Mouse (Mus musculus) forebrain, embryonic 11.5 days (tissue): ENCODE results near the gene Cdk10. TPM values are rescaled to one million over a fixed set of nuclear protein-coding genes. Genes with fewer than 3 reads are reported as not detected.
"Not testable (repeated sequence)": the region's sequence is repeated elsewhere in the genome, so short reads cannot be mapped to it uniquely, and the experiment has no call there.

ENCODE experiments used
- ATAC-seq: fragments of 200-750 bp; cut with Nextera tagmentation; replicated peaks from 2 replicates; pipeline ENCODE4 v1.8.0; 2017; ENCODE audit warnings: moderate TSS enrichment; ENCODE audit not compliant: low FRiP score
- DNase-seq: peaks from one replicate; pipeline ENCODE4 v3.0.0-alpha.2; 2017; ENCODE audit warnings: low spot score
- H3K27ac ChIP-seq: fragments of 300-500 bp; sonication (generic); 2 replicates; pipeline ENCODE4 v1.5.1; 2014; ENCODE audit warnings: low read depth, low read length
- H3K27me3 ChIP-seq: fragments of 300-500 bp; sonication (generic); 2 replicates; pipeline ENCODE4 v1.6.1; 2014; ENCODE audit warnings: mild to moderate bottlenecking, low read length, mixed read lengths; ENCODE audit not compliant: control insufficient read depth, insufficient read depth
- H3K36me3 ChIP-seq: fragments of 300-500 bp; sonication (generic); 2 replicates; pipeline ENCODE4 v1.6.1; 2014; ENCODE audit warnings: mild to moderate bottlenecking, low read length, moderate library complexity, mixed read lengths; ENCODE audit not compliant: control insufficient read depth, insufficient read depth
- H3K4me1 ChIP-seq: fragments of 300-500 bp; sonication (generic); replicated peaks from 2 replicates; pipeline ENCODE4 v1.6.1; 2014; ENCODE audit warnings: low read length, mixed read lengths; ENCODE audit not compliant: control insufficient read depth, insufficient read depth
- H3K4me2 ChIP-seq: fragments of 300-500 bp; sonication (generic); 2 replicates; pipeline ENCODE4 v1.6.1; 2014; ENCODE audit warnings: low read depth, mild to moderate bottlenecking, low read length, moderate library complexity, mixed read lengths; ENCODE audit not compliant: severe bottlenecking
- H3K4me3 ChIP-seq: fragments of 300-500 bp; sonication (generic); 2 replicates; pipeline ENCODE4 v1.5.1; 2014; ENCODE audit warnings: low read depth, low read length
- H3K9ac ChIP-seq: fragments of 300-500 bp; sonication (generic); 2 replicates; pipeline ENCODE4 v1.6.1; 2014; ENCODE audit warnings: low read length
- H3K9me3 ChIP-seq: fragments of 300-500 bp; sonication (generic); 2 replicates; pipeline ENCODE4 v1.6.1; 2016; ENCODE audit warnings: low read length, mixed read lengths; ENCODE audit not compliant: control insufficient read depth
- WGBS: fragments of 180-500 bp; shearing (Covaris S2); extraction: QIAGEN DNeasy Blood & Tissue Kit; methylation state at CpG from one replicate; pipeline ENCODE4 v1.1.7; 2014; 5-methylcytosine and 5-hydroxymethylcytosine counted together
- polyA plus RNA-seq: library from polyadenylated mRNA; unstranded; fragments of >200 nt; fragmentation: Nextera tagmentation; extraction: Ambion mirVana; gene quantifications from 2 replicates; pipeline ENCODE4 v1.2.1, GENCODE M21; 2014

The Cdk10 gene
- polyA plus RNA-seq, 1 experiment from 2014 or later: 36.0 TPM

GRCm38 (mm10) chr8:123197016-123197415, 27.6 kb upstream of the Cdk10 start:
- not testable (repeated sequence) for H3K4me1 ChIP-seq, H3K36me3 ChIP-seq, H3K9me3 ChIP-seq, H3K4me3 ChIP-seq, H3K4me2 ChIP-seq, ATAC-seq, H3K27ac ChIP-seq, DNase-seq, H3K9ac ChIP-seq, H3K27me3 ChIP-seq
- WGBS: 80% methylated on average over 5 of the region's 5 CpGs

- Histone ChIP-seq H3K4me1 (no peaks in the 10 kb centered on the region), H3K27ac (no peak overlapping the region), H3K36me3 (no peaks in the 10 kb centered on the region), H3K4me3 (no peak overlapping the region), H3K9me3 (no peaks in the 10 kb centered on the region), H3K4me2 (no peak overlapping the region), H3K9ac (no peak overlapping the region), H3K27me3 (no peaks in the 10 kb centered on the region)
- ATAC-seq: no peak
- 77% methylated on average over 14 of the region's 14 CpGs for WGBS
- DNase-seq: no peak
These were observed 24.8 kb upstream of the Cdk10 start for GRCm38 (mm10) chr8:123199864-123200263.

DNA sequence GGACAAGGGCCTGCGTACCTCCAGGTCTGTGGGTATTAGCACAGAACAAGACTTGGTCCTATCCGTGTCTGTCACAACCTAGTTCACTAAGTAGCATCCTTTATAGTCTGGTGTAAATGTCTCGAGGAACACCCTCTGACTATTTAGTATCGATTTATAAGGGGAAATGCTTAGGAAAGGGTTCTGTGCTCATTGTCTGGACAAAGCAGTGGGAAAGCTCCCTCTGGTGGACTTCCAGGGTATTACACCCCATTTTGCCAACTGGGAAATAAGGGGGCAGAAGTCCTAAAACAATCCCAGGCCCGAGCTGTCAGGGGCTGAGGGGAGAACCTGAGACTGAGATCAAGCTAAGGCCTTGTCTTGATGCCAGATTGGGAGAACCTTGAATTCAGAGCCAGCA, 22.4 kb upstream of the Cdk10 start:
- Histone ChIP-seq H3K27ac (no peak overlapping the region), H3K9ac (no peak overlapping the region)
- ATAC-seq: no peak

DNA sequence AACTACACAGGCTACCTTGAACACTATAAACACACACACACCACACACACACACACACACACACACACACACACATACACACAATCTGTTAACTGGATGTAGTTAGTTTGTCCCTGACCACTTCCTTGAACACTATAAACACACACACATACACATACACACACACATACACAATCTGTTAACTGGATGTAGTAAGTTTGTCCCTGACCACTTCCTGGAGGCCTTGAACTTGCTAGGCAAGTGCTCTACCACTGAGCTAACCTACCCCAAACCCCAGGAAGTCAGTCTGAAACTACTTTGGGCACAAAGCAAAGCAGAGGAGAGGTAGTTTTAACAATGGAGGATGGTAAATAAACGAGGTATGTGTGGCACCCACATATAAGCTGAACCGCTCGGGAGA, 21.1 kb upstream of the Cdk10 start:
- no peak overlapping the region for H3K27ac ChIP-seq
- 94% methylated on average over 3 of the region's 3 CpGs for WGBS
- H3K9ac ChIP-seq: no peak overlapping the region

More for the DNA sequence above, 22.4 kb upstream of the Cdk10 start:
- no peaks in the 10 kb centered on the region for H3K27me3 ChIP-seq
- peak; percentile 85 for DNase-seq
- no peaks in the 10 kb centered on the region for H3K9me3 ChIP-seq
- H3K4me1 ChIP-seq: no peaks in the 10 kb centered on the region
- WGBS: 27% methylated on average over 5 of the region's 5 CpGs
- H3K4me3 ChIP-seq: no peak overlapping the region
- H3K4me2 ChIP-seq: no peak overlapping the region
- no peaks in the 10 kb centered on the region; the same call in 1 of the 2 replicates for H3K36me3 ChIP-seq

GRCm38 (mm10) chr8:123211876-123212275, 12.8 kb upstream of the Cdk10 start:
- H3K4me3 ChIP-seq: peak overlapping the region; percentile 94
- 56% methylated on average over 10 of the region's 10 CpGs for WGBS
- peak overlapping the region; percentile 94 for H3K4me2 ChIP-seq
- no peaks in the 10 kb centered on the region for H3K9me3 ChIP-seq
- H3K4me1 ChIP-seq: peaks cover 13% of the 10 kb centered on the region; the same call in 1 of the 2 replicates
- H3K36me3 ChIP-seq: peaks cover 2% of the 10 kb centered on the region; the same call in 1 of the 2 replicates
- DNase-seq: no peak
- H3K27ac ChIP-seq: no peak overlapping the region
- peak overlapping the region; percentile 89 for H3K9ac ChIP-seq
- H3K27me3 ChIP-seq: no peaks in the 10 kb centered on the region
- no peak for ATAC-seq

More for the DNA sequence above, 21.1 kb upstream of the Cdk10 start:
- Histone ChIP-seq H3K27me3 (no peaks in the 10 kb centered on the region), H3K4me3 (no peak overlapping the region), H3K36me3 (no peaks in the 10 kb centered on the region; the same call in 1 of the 2 replicates), H3K4me1 (no peaks in the 10 kb centered on the region), H3K9me3 (no peaks in the 10 kb centered on the region), H3K4me2 (no peak overlapping the region)
- DNase-seq (no peak), ATAC-seq (no peak)

DNA sequence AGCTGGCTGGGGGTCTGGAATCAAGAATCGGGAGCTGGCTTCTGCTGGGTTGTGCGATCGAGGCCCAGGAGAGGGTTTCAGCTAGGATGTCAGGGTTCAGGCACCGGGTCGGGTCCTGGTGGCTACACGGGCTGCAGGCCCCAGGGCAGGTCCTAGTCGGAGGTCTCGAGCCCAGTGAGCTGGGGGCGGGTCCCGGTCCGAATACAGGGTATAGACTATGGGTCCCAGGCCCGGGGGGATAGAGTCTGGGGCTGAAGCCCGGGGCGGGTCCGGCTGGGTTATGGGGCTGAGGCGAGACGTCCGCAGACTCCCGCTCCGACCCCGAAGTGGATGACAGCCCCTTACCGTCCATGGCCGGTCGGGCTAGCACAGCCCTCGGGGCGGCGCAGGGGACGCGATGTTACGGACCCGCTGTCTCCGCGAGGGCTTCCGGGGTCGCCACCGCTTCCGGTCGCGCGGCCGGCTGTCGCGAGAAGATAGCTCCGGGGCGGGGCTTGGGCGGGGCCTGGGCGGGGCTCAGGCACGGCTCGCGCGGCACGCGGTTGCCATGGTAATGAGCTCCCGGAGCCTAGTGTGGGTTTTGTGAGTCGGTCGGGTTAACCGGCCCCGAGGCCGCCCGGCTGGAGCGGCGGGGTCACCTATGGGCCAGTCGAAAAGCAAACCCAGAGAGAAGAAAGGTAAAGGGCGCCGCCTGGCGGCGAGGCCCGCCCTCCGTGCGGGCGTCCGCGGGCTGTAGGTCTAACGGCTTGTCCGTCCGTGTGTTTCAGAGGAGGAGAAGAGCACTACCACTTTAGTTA, 12.1 kb upstream of the Cdk10 start, which contains the start of the genes Chmp1a and Spata33:
Chmp1a (minus strand) TSS at position 443 of the 797 bp plus-strand sequence.
Spata33 (plus strand) TSS at position 512 of the 797 bp plus-strand sequence.
- peak within 1 kb of the TSS; percentile 89 for H3K9ac ChIP-seq
- H3K27ac ChIP-seq: peak within 1 kb of the TSS; percentile 9; the same call in 1 of the 2 replicates
- no peaks in the 10 kb centered on the region for H3K9me3 ChIP-seq
- H3K4me3 ChIP-seq: peak within 1 kb of the TSS; percentile 94
- peaks cover 2% of the 10 kb centered on the region; the same call in 1 of the 2 replicates for H3K36me3 ChIP-seq
- peak; percentile 98 for ATAC-seq
- H3K4me2 ChIP-seq: peak within 1 kb of the TSS; percentile 94
- H3K4me1 ChIP-seq: peaks cover 13% of the 10 kb centered on the region; the same call in 1 of the 2 replicates
- DNase-seq: peak; percentile 99
- WGBS: 1% methylated on average over 76 of the region's 76 CpGs
- no peaks in the 10 kb centered on the region for H3K27me3 ChIP-seq

DNA sequence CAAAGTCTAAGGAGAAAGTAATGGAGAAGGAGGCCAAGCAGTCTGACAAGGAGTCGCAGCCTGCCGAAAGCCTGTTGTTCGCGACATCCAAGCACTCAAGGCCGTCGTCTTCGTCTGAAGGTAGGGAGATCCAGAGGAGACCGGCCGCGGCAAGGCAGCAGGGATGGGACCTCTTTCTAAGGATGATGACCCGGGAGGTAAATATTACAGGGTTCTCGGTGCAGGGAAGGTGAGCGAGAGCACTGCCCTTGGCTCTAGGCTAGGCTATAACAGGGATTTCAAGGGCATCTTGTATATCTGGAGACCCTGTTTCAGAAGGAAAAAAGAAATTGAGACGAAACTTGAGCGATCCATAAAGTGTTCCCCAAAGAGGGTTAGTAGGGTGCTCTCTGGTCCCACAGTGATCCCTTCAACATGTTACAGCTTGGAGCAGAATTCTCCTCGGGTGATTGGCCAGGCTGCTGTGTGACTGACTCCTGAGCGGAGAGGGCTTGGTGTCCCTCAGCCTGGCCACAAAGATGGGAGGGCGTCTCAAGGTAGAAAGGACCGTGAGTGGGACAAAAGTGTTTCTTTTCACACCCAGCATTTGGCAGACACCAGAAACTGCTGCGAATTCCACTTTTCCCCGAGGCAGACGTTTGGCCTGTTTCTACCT, 11.4 kb upstream of the Cdk10 start:
- Histone ChIP-seq H3K27me3 (no peaks in the 10 kb centered on the region), H3K4me3 (peak overlapping the region; percentile 94), H3K36me3 (peaks cover 2% of the 10 kb centered on the region; the same call in 1 of the 2 replicates), H3K9ac (peak overlapping the region; percentile 54), H3K9me3 (no peaks in the 10 kb centered on the region), H3K4me1 (peaks cover 13% of the 10 kb centered on the region; the same call in 1 of the 2 replicates), H3K27ac (peak overlapping the region; percentile 9; the same call in 1 of the 2 replicates), H3K4me2 (peak overlapping the region; percentile 94)
- WGBS: 24% methylated on average over 22 of the region's 22 CpGs
- ATAC-seq (no peak; the same call in 1 of the 2 replicates), DNase-seq (no peak)

- Histone ChIP-seq H3K27ac (no peak overlapping the region), H3K9me3 (no peaks in the 10 kb centered on the region), H3K36me3 (no peaks in the 10 kb centered on the region), H3K9ac (no peak overlapping the region), H3K4me1 (peaks cover 13% of the 10 kb centered on the region; the same call in 1 of the 2 replicates), H3K4me3 (no peak overlapping the region), H3K27me3 (no peaks in the 10 kb centered on the region), H3K4me2 (no peak overlapping the region)
- no peak for DNase-seq
- 88% methylated on average over 3 of the region's 3 CpGs for WGBS
- no peak for ATAC-seq
These were observed 9.2 kb upstream of the Cdk10 start for GRCm38 (mm10) chr8:123215430-123215829.
